Mouse (Mus musculus): ENCODE data around the gene Vps51. TPM values are rescaled to one million over a fixed set of nuclear protein-coding genes. Genes with fewer than 3 reads are reported as not detected.

The Vps51 gene
- polyA plus RNA-seq, 1 experiment from 2014 or later = 75.0 TPM

GRCm38 (mm10) chr19:6116113-6116850, 39.3 kb upstream of the Vps51 start:
- peaks cover 13% of the 10 kb centered on the region; the same call in 1 of the 2 replicates for H3K4me1 ChIP-seq (ENCODE audit: control insufficient read depth, insufficient read depth, low read length)
- H3K36me3 ChIP-seq (ENCODE audit: control insufficient read depth, insufficient read depth, low read length) = peaks cover 30% of the 10 kb centered on the region
- H3K9ac ChIP-seq (ENCODE audit: low read depth, low read length) = no peak overlapping the region
- H3K9me3 ChIP-seq (ENCODE audit: control insufficient read depth, low read length) = no peaks in the 10 kb centered on the region
- WGBS = 92% methylated on average over 15 of the region's 15 CpGs
- H3K4me3 ChIP-seq (ENCODE audit: low read length) = no peak overlapping the region; the same call in 1 of the 2 replicates
- no peaks in the 10 kb centered on the region for H3K27me3 ChIP-seq (ENCODE audit: control insufficient read depth, insufficient read depth, low read length)
- no peak overlapping the region for H3K27ac ChIP-seq (ENCODE audit: low read depth, low read length)
- no peak for ATAC-seq (ENCODE audit: low FRiP score, low TSS enrichment)
- H3K4me2 ChIP-seq (replicated peaks; ENCODE audit: low read depth, low read length) = peak overlapping the region; percentile 86; the same call in 1 of the 2 replicates

GRCm38 (mm10) chr19:6113116-6113515, 36.1 kb upstream of the Vps51 start:
- 25% methylated on average over 6 of the region's 6 CpGs for WGBS
- H3K27ac ChIP-seq (ENCODE audit: low read depth, low read length) = no peak overlapping the region
- H3K9me3 ChIP-seq (ENCODE audit: control insufficient read depth, low read length) = no peaks in the 10 kb centered on the region
- no peak overlapping the region for H3K4me2 ChIP-seq (replicated peaks; ENCODE audit: low read depth, low read length)
- no peak overlapping the region for H3K4me3 ChIP-seq (ENCODE audit: low read length)
- H3K9ac ChIP-seq (ENCODE audit: low read depth, low read length) = no peak overlapping the region
- ATAC-seq (ENCODE audit: low FRiP score, low TSS enrichment) = no peak
- H3K27me3 ChIP-seq (ENCODE audit: control insufficient read depth, insufficient read depth, low read length) = no peaks in the 10 kb centered on the region
- H3K36me3 ChIP-seq (ENCODE audit: control insufficient read depth, insufficient read depth, low read length) = peaks cover 30% of the 10 kb centered on the region
- peaks cover 6% of the 10 kb centered on the region; the same call in 1 of the 2 replicates for H3K4me1 ChIP-seq (ENCODE audit: control insufficient read depth, insufficient read depth, low read length)

GRCm38 (mm10) chr19:6105586-6105985, 28.6 kb upstream of the Vps51 start, which contains the start of gene Naaladl1:
Gene Naaladl1, plus strand, starts transcription at chr19:6105782.
- Histone ChIP-seq H3K27me3 (ENCODE audit: control insufficient read depth, insufficient read depth, low read length) (no peaks in the 10 kb centered on the region), H3K4me2 (replicated peaks; ENCODE audit: low read depth, low read length) (no peak within 1 kb of the TSS), H3K36me3 (ENCODE audit: control insufficient read depth, insufficient read depth, low read length) (no peaks in the 10 kb centered on the region), H3K27ac (ENCODE audit: low read depth, low read length) (no peak within 1 kb of the TSS), H3K9ac (ENCODE audit: low read depth, low read length) (no peak within 1 kb of the TSS), H3K4me1 (ENCODE audit: control insufficient read depth, insufficient read depth, low read length) (no peaks in the 10 kb centered on the region), H3K9me3 (ENCODE audit: control insufficient read depth, low read length) (no peaks in the 10 kb centered on the region), H3K4me3 (ENCODE audit: low read length) (no peak within 1 kb of the TSS)
- WGBS = 88% methylated on average over 7 of the region's 7 CpGs
- ATAC-seq (ENCODE audit: low FRiP score, low TSS enrichment) = no peak

- Histone ChIP-seq H3K4me1 (ENCODE audit: control insufficient read depth, insufficient read depth, low read length) (no peaks in the 10 kb centered on the region), H3K9me3 (ENCODE audit: control insufficient read depth, low read length) (no peaks in the 10 kb centered on the region), H3K4me3 (ENCODE audit: low read length) (no peak overlapping the region), H3K27me3 (ENCODE audit: control insufficient read depth, insufficient read depth, low read length) (no peaks in the 10 kb centered on the region), H3K9ac (ENCODE audit: low read depth, low read length) (no peak overlapping the region), H3K4me2 (replicated peaks; ENCODE audit: low read depth, low read length) (no peak overlapping the region), H3K36me3 (ENCODE audit: control insufficient read depth, insufficient read depth, low read length) (no peaks in the 10 kb centered on the region), H3K27ac (ENCODE audit: low read depth, low read length) (no peak overlapping the region)
- no peak for ATAC-seq (ENCODE audit: low FRiP score, low TSS enrichment)
- 74% methylated on average over 4 of the region's 4 CpGs for WGBS
These were observed 27.4 kb upstream of the Vps51 start for GRCm38 (mm10) chr19:6104476-6104875.

- no peak overlapping the region for H3K4me3 ChIP-seq (ENCODE audit: low read length)
- H3K27me3 ChIP-seq (ENCODE audit: control insufficient read depth, insufficient read depth, low read length) = no peaks in the 10 kb centered on the region
- H3K36me3 ChIP-seq (ENCODE audit: control insufficient read depth, insufficient read depth, low read length) = peaks cover 6% of the 10 kb centered on the region
- WGBS = 76% methylated on average over 6 of the region's 6 CpGs
- ATAC-seq (ENCODE audit: low FRiP score, low TSS enrichment) = no peak
- no peaks in the 10 kb centered on the region for H3K9me3 ChIP-seq (ENCODE audit: control insufficient read depth, low read length)
- H3K9ac ChIP-seq (ENCODE audit: low read depth, low read length) = no peak overlapping the region
- no peak overlapping the region for H3K4me2 ChIP-seq (replicated peaks; ENCODE audit: low read depth, low read length)
- no peaks in the 10 kb centered on the region for H3K4me1 ChIP-seq (ENCODE audit: control insufficient read depth, insufficient read depth, low read length)
- H3K27ac ChIP-seq (ENCODE audit: low read depth, low read length) = no peak overlapping the region
These were observed 25.3 kb upstream of the Vps51 start for GRCm38 (mm10) chr19:6102169-6102853.

GRCm38 (mm10) chr19:6101186-6101585, 24.2 kb upstream of the Vps51 start:
- Histone ChIP-seq H3K27me3 (ENCODE audit: control insufficient read depth, insufficient read depth, low read length) (no peaks in the 10 kb centered on the region), H3K4me1 (ENCODE audit: control insufficient read depth, insufficient read depth, low read length) (no peaks in the 10 kb centered on the region), H3K36me3 (ENCODE audit: control insufficient read depth, insufficient read depth, low read length) (peaks cover 6% of the 10 kb centered on the region), H3K27ac (ENCODE audit: low read depth, low read length) (no peak overlapping the region), H3K9ac (ENCODE audit: low read depth, low read length) (no peak overlapping the region), H3K4me3 (ENCODE audit: low read length) (no peak overlapping the region), H3K4me2 (replicated peaks; ENCODE audit: low read depth, low read length) (no peak overlapping the region), H3K9me3 (ENCODE audit: control insufficient read depth, low read length) (no peaks in the 10 kb centered on the region)
- no peak for ATAC-seq (ENCODE audit: low FRiP score, low TSS enrichment)
- WGBS = 67% methylated on average over 6 of the region's 6 CpGs

GRCm38 (mm10) chr19:6097847-6098246, 20.8 kb upstream of the Vps51 start:
- H3K36me3 ChIP-seq (ENCODE audit: control insufficient read depth, insufficient read depth, low read length) = peaks cover 22% of the 10 kb centered on the region
- no peak overlapping the region for H3K9ac ChIP-seq (ENCODE audit: low read depth, low read length)
- no peak for ATAC-seq (ENCODE audit: low FRiP score, low TSS enrichment)
- no peak overlapping the region for H3K4me2 ChIP-seq (replicated peaks; ENCODE audit: low read depth, low read length)
- H3K4me1 ChIP-seq (ENCODE audit: control insufficient read depth, insufficient read depth, low read length) = no peaks in the 10 kb centered on the region
- H3K4me3 ChIP-seq (ENCODE audit: low read length) = no peak overlapping the region
- no peak overlapping the region for H3K27ac ChIP-seq (ENCODE audit: low read depth, low read length)
- no peaks in the 10 kb centered on the region for H3K9me3 ChIP-seq (ENCODE audit: control insufficient read depth, low read length)
- no peaks in the 10 kb centered on the region for H3K27me3 ChIP-seq (ENCODE audit: control insufficient read depth, insufficient read depth, low read length)
- 94% methylated on average over 3 of the region's 3 CpGs for WGBS

GRCm38 (mm10) chr19:6094119-6094518, 17.1 kb upstream of the Vps51 start, which contains the start of gene AC131692.1:
Gene AC131692.1, plus strand, starts transcription at chr19:6094419.
- Histone ChIP-seq H3K9ac (ENCODE audit: low read depth, low read length) (no peak within 1 kb of the TSS), H3K4me1 (ENCODE audit: control insufficient read depth, insufficient read depth, low read length) (no peaks in the 10 kb centered on the region), H3K36me3 (ENCODE audit: control insufficient read depth, insufficient read depth, low read length) (peaks cover 55% of the 10 kb centered on the region), H3K4me2 (replicated peaks; ENCODE audit: low read depth, low read length) (no peak within 1 kb of the TSS), H3K27ac (ENCODE audit: low read depth, low read length) (no peak within 1 kb of the TSS), H3K9me3 (ENCODE audit: control insufficient read depth, low read length) (no peaks in the 10 kb centered on the region), H3K4me3 (ENCODE audit: low read length) (no peak within 1 kb of the TSS), H3K27me3 (ENCODE audit: control insufficient read depth, insufficient read depth, low read length) (no peaks in the 10 kb centered on the region)
- WGBS = 91% methylated on average over 7 of the region's 7 CpGs
- no peak for ATAC-seq (ENCODE audit: low FRiP score, low TSS enrichment)

- Histone ChIP-seq H3K27ac (ENCODE audit: low read depth, low read length) (no peak overlapping the region), H3K4me1 (ENCODE audit: control insufficient read depth, insufficient read depth, low read length) (peaks cover 9% of the 10 kb centered on the region), H3K36me3 (ENCODE audit: control insufficient read depth, insufficient read depth, low read length) (peaks cover 58% of the 10 kb centered on the region), H3K27me3 (ENCODE audit: control insufficient read depth, insufficient read depth, low read length) (no peaks in the 10 kb centered on the region), H3K4me2 (replicated peaks; ENCODE audit: low read depth, low read length) (no peak overlapping the region), H3K4me3 (ENCODE audit: low read length) (no peak overlapping the region), H3K9me3 (ENCODE audit: control insufficient read depth, low read length) (no peaks in the 10 kb centered on the region), H3K9ac (ENCODE audit: low read depth, low read length) (no peak overlapping the region)
- no peak for ATAC-seq (ENCODE audit: low FRiP score, low TSS enrichment)
- 94% methylated on average over 13 of the region's 13 CpGs for WGBS
These were observed 11.8 kb upstream of the Vps51 start for GRCm38 (mm10) chr19:6088841-6089240.

All from kidney, embryonic 14.5 days (tissue).